ENCODE assay signal across 11 mouse cellular contexts in genomic region chr1:125372855-125373254, GRCm38 (mm10).
DNase-seq lines count a peak whose midpoint lies in the region; ATAC-seq and TF ChIP-seq lines count a peak whose summit lies in the region.
"Had no signal": no experiment of that assay in that cellular context is flagged by ENCODE, and none has a peak within 500 bp of the region (broad histone marks: within the 10 kb centered on the region; RNA-seq: fewer than 3 reads in every experiment).

No protein-coding gene starts in this region.

- H3K36me3 ChIP-seq in kidney, postnatal 0 days (ENCODE audit: insufficient read depth, low read length) = no peaks in the 10 kb centered on the region
- H3K36me3 ChIP-seq: G1E; liver, embryonic 15.5 days had no signal

- in situ Hi-C loops in Patski (cut with MboI; ENCODE audit: low pct_unique_long_range_greater_than_20kb) = loop anchor here (5.0 kb wide), 1 partner anchor 656 kb away; no protein-coding TSS in a partner anchor

- no peak overlapping the region for H3K4me2 ChIP-seq in kidney, postnatal 0 days (ENCODE audit: low read length)
- H3K4me2 ChIP-seq: liver, embryonic 15.5 days had no signal

- TF ChIP-seq CTCF in kidney, postnatal 0 days (IDR thresholded peaks at IDR 0.05; ENCODE audit: low read depth) = peak; percentile 67
- peak; percentile 63 for TF ChIP-seq CTCF in Patski (IDR thresholded peaks at IDR 0.05)

- no peak overlapping the region for H3K27ac ChIP-seq in kidney, postnatal 0 days
- H3K27ac ChIP-seq: liver, embryonic 15.5 days had no signal

- no peaks in the 10 kb centered on the region for H3K4me1 ChIP-seq in kidney, postnatal 0 days (replicated peaks; ENCODE audit: insufficient read depth, low read length)
- H3K4me1 ChIP-seq: liver, embryonic 15.5 days had no signal

- no peaks in the 10 kb centered on the region for H3K27me3 ChIP-seq in kidney, postnatal 0 days (ENCODE audit: insufficient read depth, low read length)
- H3K27me3 ChIP-seq in Patski = no peaks in the 10 kb centered on the region
- H3K27me3 ChIP-seq: liver, embryonic 15.5 days had no signal

- 59% methylated on average over 5 of the region's 5 CpGs for WGBS in kidney, postnatal 0 days

- H3K4me3 ChIP-seq in kidney, postnatal 0 days (replicated peaks; ENCODE audit: low read depth, low read length) = no peak overlapping the region
- H3K4me3 ChIP-seq: liver, embryonic 15.5 days had no signal

- POLR2A ChIA-PET in Patski (lab: Charles Lee) = no interaction called here

- CTCF ChIA-PET in Patski (lab: Charles Lee) = interaction anchor here (1.0 to 2.5 kb wide), 2 partner anchors 12 to 652 kb away, joined by 3 to 6 read pairs; no protein-coding TSS in a partner anchor

- peak; percentile 53 for DNase-seq in kidney, postnatal 0 days (ENCODE audit: low spot score)
- DNase-seq in kidney, postnatal 36 days = no peak
- DNase-seq in 3T3-L1 (ENCODE audit: low read depth, low spot score) (peak; percentile 23), Patski (ENCODE audit: low read depth, low spot score) (no peak)
- DNase-seq in left cerebral cortex, postnatal 25 days (ENCODE audit: low spot score in 2 of 2) = peak; percentile 53 to 75
- no peak for DNase-seq in urinary bladder, postnatal 14 days (ENCODE audit: low spot score)
- DNase-seq in lung, postnatal 4 days = no peak
- DNase-seq: heart, postnatal 14 days had no signal

- no peak overlapping the region for H3K9ac ChIP-seq in kidney, postnatal 0 days (ENCODE audit: low read depth, low read length)
- H3K9ac ChIP-seq: liver, embryonic 15.5 days had no signal

- intact Hi-C loops in left cerebral cortex, postnatal 25 days (cut with DNase I) = no loop called here

- no peak for ATAC-seq in kidney, postnatal 0 days (replicated peaks; ENCODE audit: low FRiP score, low read depth)
- no peak for ATAC-seq in Patski
- no peak for ATAC-seq in megakaryocyte progenitor cell, adult 5-6 weeks (replicated peaks; ENCODE audit: poor library complexity)

- H3K9me3 ChIP-seq in kidney, postnatal 0 days (replicated peaks; ENCODE audit: low read length) = no peaks in the 10 kb centered on the region
- H3K9me3 ChIP-seq: liver, embryonic 15.5 days had no signal

Comparison
In these comparisons a context has a peak if more than half of its experiments do, and no peak if none do; other contexts are left out.
1. DNase-seq: peak in kidney, postnatal 0 days (single experiment), 3T3-L1 (single experiment) and left cerebral cortex, postnatal 25 days (2 of 2); none in kidney, postnatal 36 days (0 of 2), Patski (single experiment), urinary bladder, postnatal 14 days (single experiment) and lung, postnatal 4 days (0 of 2).